Mouse (Mus musculus): ENCODE results near the gene B4gat1. TPM values are rescaled to one million over a fixed set of nuclear protein-coding genes. Genes with fewer than 3 reads are reported as not detected.

Gene B4gat1
- polyA plus RNA-seq, 1 experiment from 2014 or later = 44.8 TPM

DNA sequence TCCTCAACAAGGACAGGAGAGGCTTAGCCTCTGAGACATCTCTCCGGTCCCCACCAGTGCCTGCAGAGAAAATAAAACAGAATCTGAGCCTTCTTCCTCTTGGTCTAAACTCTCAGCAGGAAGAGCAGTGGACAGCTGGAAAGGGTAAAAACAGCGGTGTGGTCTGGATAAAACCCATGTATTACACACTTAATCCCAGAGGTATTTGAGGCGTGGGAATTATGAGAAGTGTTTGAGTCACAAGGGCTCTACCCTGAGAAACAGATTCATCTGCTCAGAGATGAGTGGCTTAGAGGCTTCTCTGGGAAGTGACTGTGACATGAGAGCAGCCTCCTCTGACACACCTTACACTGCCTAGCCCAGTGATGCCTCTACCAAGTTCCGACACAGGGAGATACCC, 21.0 kb upstream of the B4gat1 start:
- Histone ChIP-seq H3K4me1 (ENCODE audit: control insufficient read depth, insufficient read depth, low read length) (peaks cover 8% of the 10 kb centered on the region; the same call in 1 of the 2 replicates), H3K4me2 (replicated peaks; ENCODE audit: low read depth, low read length) (no peak overlapping the region), H3K36me3 (ENCODE audit: control insufficient read depth, insufficient read depth, low read length) (no peaks in the 10 kb centered on the region), H3K27me3 (ENCODE audit: control insufficient read depth, insufficient read depth, low read length) (no peaks in the 10 kb centered on the region), H3K27ac (ENCODE audit: low read depth, low read length) (no peak overlapping the region), H3K9ac (ENCODE audit: low read depth, low read length) (no peak overlapping the region), H3K4me3 (ENCODE audit: low read length) (no peak overlapping the region), H3K9me3 (ENCODE audit: control insufficient read depth, low read length) (no peaks in the 10 kb centered on the region)
- no peak for ATAC-seq (ENCODE audit: low FRiP score, low TSS enrichment)
- WGBS = 90% methylated on average over 4 of the region's 4 CpGs

DNA sequence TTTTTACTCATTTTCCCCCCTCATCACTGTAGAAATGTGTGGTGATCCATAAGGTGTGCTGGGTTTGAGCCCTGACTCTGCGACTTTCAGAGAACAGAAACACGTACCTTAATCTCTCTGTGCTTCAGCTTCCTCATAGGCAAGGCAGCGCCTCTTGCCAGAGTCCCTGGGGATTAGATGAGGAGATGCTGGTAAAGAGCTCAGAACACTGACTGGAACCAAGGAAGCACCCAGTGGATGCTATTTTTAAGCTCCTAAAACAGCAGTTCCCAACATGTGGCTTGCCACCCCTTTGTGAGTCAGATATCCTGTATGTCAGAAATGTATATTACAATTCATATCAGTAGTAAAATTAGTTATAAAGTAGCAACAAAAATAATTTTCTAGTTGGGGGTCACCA, 20.4 kb upstream of the B4gat1 start:
- WGBS = 86% methylated on average over 3 of the region's 3 CpGs
- Histone ChIP-seq H3K9ac (ENCODE audit: low read depth, low read length) (no peak overlapping the region), H3K36me3 (ENCODE audit: control insufficient read depth, insufficient read depth, low read length) (no peaks in the 10 kb centered on the region), H3K27ac (ENCODE audit: low read depth, low read length) (no peak overlapping the region), H3K9me3 (ENCODE audit: control insufficient read depth, low read length) (no peaks in the 10 kb centered on the region), H3K4me3 (ENCODE audit: low read length) (no peak overlapping the region), H3K4me1 (ENCODE audit: control insufficient read depth, insufficient read depth, low read length) (peaks cover 8% of the 10 kb centered on the region; the same call in 1 of the 2 replicates), H3K4me2 (replicated peaks; ENCODE audit: low read depth, low read length) (no peak overlapping the region), H3K27me3 (ENCODE audit: control insufficient read depth, insufficient read depth, low read length) (no peaks in the 10 kb centered on the region)
- ATAC-seq (ENCODE audit: low FRiP score, low TSS enrichment) = no peak

DNA sequence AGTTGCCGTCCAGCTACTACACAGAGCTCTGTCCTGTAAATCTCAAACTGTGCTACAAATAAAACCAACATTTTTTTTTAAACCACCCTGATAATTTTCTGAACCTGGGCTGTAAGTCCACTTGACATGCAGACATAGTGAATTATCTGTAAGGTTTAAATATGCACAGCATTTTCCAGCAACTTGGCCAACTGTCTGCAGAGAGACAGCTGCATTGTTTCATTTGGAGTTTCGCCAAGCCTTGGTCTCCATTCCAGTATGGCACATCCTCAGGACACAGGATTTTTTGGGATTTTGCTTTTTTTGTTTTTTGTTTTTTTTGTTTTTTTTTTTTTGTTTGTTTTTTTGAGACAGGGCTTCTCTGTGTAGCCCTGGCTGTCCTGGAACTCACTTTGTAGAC, 17.2 kb upstream of the B4gat1 start:
- Histone ChIP-seq H3K4me3 (ENCODE audit: low read length) (no peak overlapping the region), H3K9ac (ENCODE audit: low read depth, low read length) (no peak overlapping the region), H3K4me1 (ENCODE audit: control insufficient read depth, insufficient read depth, low read length) (peaks cover 7% of the 10 kb centered on the region; the same call in 1 of the 2 replicates), H3K4me2 (replicated peaks; ENCODE audit: low read depth, low read length) (no peak overlapping the region), H3K27ac (ENCODE audit: low read depth, low read length) (no peak overlapping the region), H3K9me3 (ENCODE audit: control insufficient read depth, low read length) (no peaks in the 10 kb centered on the region), H3K27me3 (ENCODE audit: control insufficient read depth, insufficient read depth, low read length) (no peaks in the 10 kb centered on the region), H3K36me3 (ENCODE audit: control insufficient read depth, insufficient read depth, low read length) (0 out of 2 replicates have a peak, but pooled peaks cover 5% of the 10 kb centered on the region)
- 77% methylated on average over 2 of the region's 2 CpGs for WGBS
- no peak for ATAC-seq (ENCODE audit: low FRiP score, low TSS enrichment)

DNA sequence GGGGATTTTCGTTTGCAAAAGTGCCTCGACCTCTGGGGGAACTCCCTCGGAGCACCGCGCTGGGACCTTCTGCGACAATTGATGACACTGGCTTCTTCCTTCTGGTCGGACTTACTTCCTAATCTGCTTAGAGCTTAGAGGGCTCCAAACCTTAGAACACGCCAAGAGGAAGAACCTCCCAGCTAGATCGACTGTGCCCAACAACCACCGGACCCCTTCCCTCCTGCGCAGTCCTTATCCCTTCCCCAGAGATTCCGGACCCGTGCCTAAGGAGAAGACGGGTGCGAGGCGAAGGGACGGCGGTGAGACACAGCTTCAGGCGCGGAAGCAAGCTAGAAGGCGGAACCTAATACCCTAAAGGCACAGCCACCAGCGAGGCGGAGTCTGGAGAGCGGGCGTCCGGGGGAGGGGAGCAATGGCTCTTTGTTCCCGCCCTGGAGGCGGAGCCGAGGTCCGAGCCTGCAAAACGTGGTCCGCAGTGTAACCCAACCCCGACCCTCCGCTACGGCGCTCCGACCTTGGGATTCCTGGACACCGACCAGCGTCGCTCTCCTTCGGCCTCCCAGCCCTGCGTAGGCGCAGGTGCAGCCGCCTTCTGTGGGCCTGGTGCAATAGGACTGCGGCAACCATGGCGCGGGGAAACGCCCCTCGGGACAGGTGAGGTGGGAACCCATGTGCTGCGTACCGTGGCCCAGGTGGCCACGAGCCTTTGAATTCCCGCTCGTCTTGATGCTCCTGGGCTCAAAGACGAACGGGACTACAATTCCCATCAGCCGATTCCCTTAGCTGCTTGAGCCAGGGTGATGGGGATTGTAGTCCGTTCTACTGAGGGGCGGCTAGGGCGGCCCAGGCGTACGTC, 14.8 kb upstream of the B4gat1 start, which contains the start of gene Slc29a2:
Slc29a2 (plus strand) TSS at position 240 of the 859 bp plus-strand sequence.
- Histone ChIP-seq H3K4me2 (replicated peaks; ENCODE audit: low read depth, low read length) (peak within 1 kb of the TSS; percentile 91), H3K9me3 (ENCODE audit: control insufficient read depth, low read length) (no peaks in the 10 kb centered on the region), H3K27ac (ENCODE audit: low read depth, low read length) (peak within 1 kb of the TSS; percentile 77), H3K36me3 (ENCODE audit: control insufficient read depth, insufficient read depth, low read length) (peaks cover 24% of the 10 kb centered on the region), H3K4me1 (ENCODE audit: control insufficient read depth, insufficient read depth, low read length) (0 out of 2 replicates have a peak, but pooled peaks cover 4% of the 10 kb centered on the region), H3K9ac (ENCODE audit: low read depth, low read length) (peak within 1 kb of the TSS; percentile 74), H3K27me3 (ENCODE audit: control insufficient read depth, insufficient read depth, low read length) (no peaks in the 10 kb centered on the region), H3K4me3 (ENCODE audit: low read length) (peak within 1 kb of the TSS; percentile 67)
- peak; percentile 96 for ATAC-seq (ENCODE audit: low FRiP score, low TSS enrichment)
- WGBS = under 1% methylated on average over 62 of the region's 62 CpGs

DNA sequence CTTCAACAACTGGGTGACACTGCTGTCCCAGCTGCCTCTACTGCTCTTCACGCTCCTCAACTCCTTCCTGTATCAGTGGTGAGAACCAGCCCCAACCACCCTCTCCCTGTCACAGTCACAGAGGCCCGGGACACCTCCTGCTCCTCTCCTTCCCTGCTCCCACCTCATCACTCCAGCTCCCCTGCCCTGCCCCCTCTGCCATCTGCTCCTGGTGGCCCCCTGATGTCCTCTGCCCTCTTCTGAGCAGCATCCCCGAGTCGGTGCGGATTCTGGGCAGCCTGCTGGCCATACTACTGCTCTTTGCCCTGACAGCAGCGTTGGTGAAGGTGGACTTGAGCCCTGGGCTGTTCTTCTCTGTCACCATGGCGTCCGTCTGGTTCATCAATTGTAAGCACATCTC, 12.5 kb upstream of the B4gat1 start:
- no peak for ATAC-seq (ENCODE audit: low FRiP score, low TSS enrichment)
- Histone ChIP-seq H3K27ac (ENCODE audit: low read depth, low read length) (no peak overlapping the region), H3K4me3 (ENCODE audit: low read length) (no peak overlapping the region), H3K9me3 (ENCODE audit: control insufficient read depth, low read length) (no peaks in the 10 kb centered on the region), H3K4me1 (ENCODE audit: control insufficient read depth, insufficient read depth, low read length) (0 out of 2 replicates have a peak, but pooled peaks cover 4% of the 10 kb centered on the region), H3K4me2 (replicated peaks; ENCODE audit: low read depth, low read length) (no peak overlapping the region), H3K36me3 (ENCODE audit: control insufficient read depth, insufficient read depth, low read length) (peaks cover 34% of the 10 kb centered on the region), H3K9ac (ENCODE audit: low read depth, low read length) (no peak overlapping the region), H3K27me3 (ENCODE audit: control insufficient read depth, insufficient read depth, low read length) (no peaks in the 10 kb centered on the region)
- 91% methylated on average over 8 of the region's 8 CpGs for WGBS

DNA sequence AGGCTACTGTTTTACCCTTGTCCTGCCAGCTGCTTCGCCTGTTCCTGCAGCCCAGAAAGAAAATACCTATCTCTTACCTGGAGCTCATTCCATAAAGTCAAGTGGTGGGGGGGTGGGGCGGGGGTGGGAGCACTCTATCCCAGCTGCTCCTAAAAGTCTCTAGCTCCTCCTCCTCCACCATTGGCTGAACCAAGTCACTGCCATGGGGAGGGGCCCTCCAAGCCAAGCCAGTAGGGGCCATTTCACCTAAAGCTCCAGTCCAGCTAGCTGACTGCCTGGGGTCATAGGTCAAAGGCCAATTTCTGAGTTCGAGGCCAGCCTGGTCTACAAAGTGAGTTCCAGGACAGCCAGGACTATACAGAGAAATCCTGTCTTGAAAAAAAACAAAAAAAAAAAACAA, 5.9 kb upstream of the B4gat1 start:
- H3K4me3 ChIP-seq (ENCODE audit: low read length) = no peak overlapping the region
- H3K27me3 ChIP-seq (ENCODE audit: control insufficient read depth, insufficient read depth, low read length) = no peaks in the 10 kb centered on the region
- H3K9ac ChIP-seq (ENCODE audit: low read depth, low read length) = no peak overlapping the region
- no peak overlapping the region for H3K4me2 ChIP-seq (replicated peaks; ENCODE audit: low read depth, low read length)
- H3K9me3 ChIP-seq (ENCODE audit: control insufficient read depth, low read length) = no peaks in the 10 kb centered on the region
- H3K27ac ChIP-seq (ENCODE audit: low read depth, low read length) = no peak overlapping the region
- 80% methylated on average over 3 of the region's 3 CpGs for WGBS
- H3K36me3 ChIP-seq (ENCODE audit: control insufficient read depth, insufficient read depth, low read length) = peaks cover 24% of the 10 kb centered on the region
- no peak for ATAC-seq (ENCODE audit: low FRiP score, low TSS enrichment)
- H3K4me1 ChIP-seq (ENCODE audit: control insufficient read depth, insufficient read depth, low read length) = 0 out of 2 replicates have a peak, but pooled peaks cover under 1% of the 10 kb centered on the region

DNA sequence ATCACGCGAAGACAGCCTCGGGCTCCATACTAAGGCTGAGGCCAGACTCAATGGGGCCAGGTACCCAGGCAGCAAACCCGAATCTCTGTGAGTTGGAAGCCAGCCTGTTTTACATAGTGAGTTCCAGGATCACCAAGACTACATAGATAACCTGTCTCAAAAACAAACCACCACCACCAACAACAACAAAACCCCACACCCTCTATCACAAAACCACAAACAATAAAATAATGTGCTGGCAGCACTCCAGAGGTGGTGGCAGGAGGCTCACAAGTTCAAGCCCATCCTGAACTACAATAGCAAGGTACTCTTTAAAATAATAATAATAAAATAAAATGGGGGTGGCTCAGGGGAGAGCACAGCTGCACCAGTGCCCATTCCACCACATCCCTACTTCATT, 2.0 kb upstream of the B4gat1 start:
- Histone ChIP-seq H3K36me3 (ENCODE audit: control insufficient read depth, insufficient read depth, low read length) (peaks cover under 1% of the 10 kb centered on the region; the same call in 1 of the 2 replicates), H3K27ac (ENCODE audit: low read depth, low read length) (no peak overlapping the region), H3K4me1 (ENCODE audit: control insufficient read depth, insufficient read depth, low read length) (peaks cover 19% of the 10 kb centered on the region), H3K27me3 (ENCODE audit: control insufficient read depth, insufficient read depth, low read length) (no peaks in the 10 kb centered on the region), H3K4me2 (replicated peaks; ENCODE audit: low read depth, low read length) (no peak overlapping the region), H3K9ac (ENCODE audit: low read depth, low read length) (no peak overlapping the region), H3K9me3 (ENCODE audit: control insufficient read depth, low read length) (no peaks in the 10 kb centered on the region), H3K4me3 (ENCODE audit: low read length) (no peak overlapping the region)
- no peak for ATAC-seq (ENCODE audit: low FRiP score, low TSS enrichment)
- WGBS = 86% methylated on average over 4 of the region's 4 CpGs

DNA sequence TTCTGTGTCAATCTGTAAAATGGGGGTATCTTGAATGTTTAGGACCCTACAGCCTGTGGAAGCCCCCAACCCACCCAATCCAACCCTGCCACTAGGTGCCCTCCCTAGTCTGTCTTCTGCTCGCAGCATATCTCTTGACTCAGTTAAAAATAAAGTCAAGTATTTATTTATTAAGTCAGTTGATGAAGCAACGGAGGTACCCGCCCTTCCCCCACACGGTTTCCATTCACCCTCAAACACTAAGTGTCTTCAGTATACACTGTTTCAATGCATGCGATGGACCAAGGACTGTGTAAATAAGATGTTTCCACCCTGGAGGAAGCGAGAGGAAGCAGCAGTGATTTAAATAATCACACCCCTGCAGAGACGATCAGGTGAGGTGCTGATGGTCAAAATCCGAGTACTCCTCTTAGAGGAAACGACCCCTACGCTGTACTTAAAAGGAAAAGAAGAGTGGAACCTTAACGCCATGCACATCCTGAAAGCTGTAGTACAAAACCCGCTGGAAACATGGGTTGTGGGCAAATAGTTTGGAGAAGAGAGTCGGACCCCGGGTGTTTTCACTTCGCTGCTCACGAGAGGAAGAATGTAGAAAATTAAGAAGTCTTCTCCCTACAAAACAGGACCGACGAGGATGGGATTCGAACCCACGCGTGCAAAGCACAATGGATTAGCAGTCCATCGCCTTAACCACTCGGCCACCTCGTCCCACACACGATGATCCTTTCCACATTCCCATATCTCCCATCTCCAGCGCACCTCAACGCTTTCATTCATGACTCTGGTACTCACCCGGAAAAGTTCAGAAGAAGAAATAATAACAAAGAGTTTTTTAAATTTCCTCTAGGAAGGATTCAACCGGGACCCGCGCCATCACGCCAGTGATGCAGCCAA, 701 bp upstream of the B4gat1 start:
- Histone ChIP-seq H3K4me2 (replicated peaks; ENCODE audit: low read depth, low read length) (peak overlapping the region; percentile 99), H3K27ac (ENCODE audit: low read depth, low read length) (peak overlapping the region; percentile 88; the same call in 1 of the 2 replicates), H3K36me3 (ENCODE audit: control insufficient read depth, insufficient read depth, low read length) (no peaks in the 10 kb centered on the region), H3K9ac (ENCODE audit: low read depth, low read length) (peak overlapping the region; percentile 91), H3K4me1 (ENCODE audit: control insufficient read depth, insufficient read depth, low read length) (peaks cover 24% of the 10 kb centered on the region), H3K27me3 (ENCODE audit: control insufficient read depth, insufficient read depth, low read length) (no peaks in the 10 kb centered on the region), H3K9me3 (ENCODE audit: control insufficient read depth, low read length) (no peaks in the 10 kb centered on the region), H3K4me3 (ENCODE audit: low read length) (peak overlapping the region; percentile 80)
- 5% methylated on average over 32 of the region's 32 CpGs for WGBS
- peak; percentile 56 for ATAC-seq (ENCODE audit: low FRiP score, low TSS enrichment)

All from kidney, embryonic 14.5 days (tissue).